ENCODE assay signal across 10 mouse cellular contexts in the genomic region with DNA sequence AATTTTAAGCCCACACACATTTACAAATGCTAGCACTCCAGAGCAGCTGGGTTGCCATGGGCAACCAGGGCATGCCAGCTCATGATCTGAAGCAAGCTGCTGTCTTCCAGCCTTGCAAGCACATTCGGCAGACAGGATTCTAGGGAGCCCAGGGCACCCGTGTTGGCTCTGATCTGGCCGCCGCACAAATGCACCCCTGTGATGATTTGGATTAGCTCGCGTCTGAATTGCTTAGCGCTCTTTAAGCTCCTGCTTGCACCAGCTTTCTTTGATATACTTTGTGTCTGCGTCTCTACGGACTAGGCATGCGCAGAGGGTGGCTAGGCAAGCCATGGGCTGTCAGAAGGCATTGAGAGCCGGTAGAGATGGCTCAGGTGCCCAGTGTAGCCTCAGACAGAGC. TPM values are rescaled to one million over a fixed set of nuclear protein-coding genes. Genes with fewer than 3 reads are reported as not detected.
DNase-seq lines count a peak whose midpoint lies in the region; ATAC-seq lines count a peak whose summit lies in the region.
"Had no signal": no experiment of that assay in that cellular context is flagged by ENCODE, and none has a peak within 500 bp of the region (broad histone marks: within the 10 kb centered on the region; RNA-seq: fewer than 3 reads in every experiment).

No protein-coding gene starts in this region.

- intact Hi-C loops in heart, postnatal 25 days (cut with DNase I), result no loop called here

- peaks cover 43% of the 10 kb centered on the region for H3K4me1 ChIP-seq in hindbrain, embryonic 15.5 days (replicated peaks)
- peaks cover 39% of the 10 kb centered on the region for H3K4me1 ChIP-seq in midbrain, embryonic 10.5 days

- DNase-seq in adrenal gland, postnatal 10 days, result peak; percentile 16
- peak; percentile 67 for DNase-seq in embryo, embryonic 11 days
- peak; percentile 84 for DNase-seq in midbrain, embryonic 10.5 days (ENCODE audit: low spot score)
- no peak for DNase-seq in kidney, postnatal 14 days
- no peak for DNase-seq in spleen, adult 12 weeks (ENCODE audit: low spot score)
- no peak for DNase-seq in lung, postnatal 4 days
- no peak for DNase-seq in heart, postnatal 25 days (ENCODE audit: low spot score)

- no peaks in the 10 kb centered on the region for H3K36me3 ChIP-seq in hindbrain, embryonic 15.5 days
- no peaks in the 10 kb centered on the region for H3K36me3 ChIP-seq in midbrain, embryonic 10.5 days

- H3K27me3 ChIP-seq in hindbrain, embryonic 15.5 days, result no peaks in the 10 kb centered on the region
- peaks cover 38% of the 10 kb centered on the region; the same call in 1 of the 2 replicates for H3K27me3 ChIP-seq in midbrain, embryonic 10.5 days (ENCODE audit: low read depth, poor library complexity, severe bottlenecking)

- H3K9ac ChIP-seq in hindbrain, embryonic 15.5 days, result peak overlapping the region; percentile 36

- ATAC-seq in hindbrain, embryonic 15.5 days (ENCODE audit: low FRiP score, low read depth), result peak; percentile 92

- H3K9me3 ChIP-seq in hindbrain, embryonic 15.5 days, result no peaks in the 10 kb centered on the region
- no peaks in the 10 kb centered on the region for H3K9me3 ChIP-seq in midbrain, embryonic 10.5 days (replicated peaks)

- peak overlapping the region; percentile 97 for H3K27ac ChIP-seq in hindbrain, embryonic 15.5 days (replicated peaks)
- peak overlapping the region; percentile 83 for H3K27ac ChIP-seq in midbrain, embryonic 10.5 days (replicated peaks)

- H3K4me3 ChIP-seq in hindbrain, embryonic 15.5 days, result peak overlapping the region; percentile 30
- peak overlapping the region; percentile 43 for H3K4me3 ChIP-seq in midbrain, embryonic 10.5 days

- peak overlapping the region; percentile 57 for H3K4me2 ChIP-seq in hindbrain, embryonic 15.5 days

- 12% methylated on average over 11 of the region's 11 CpGs for WGBS in hindbrain, embryonic 15.5 days
- 41% methylated on average over 11 of the region's 11 CpGs for WGBS in midbrain, embryonic 10.5 days

RNA-seq across cellular contexts. Expression of gene Wdr95, which starts 39.3 kb away (rescaled TPM):
- total RNA-seq in adrenal gland, postnatal 10 days (2021), result under 1 TPM in 1 of 2 experiments, not detected in 1; 0.09 TPM
- polyA plus RNA-seq in hindbrain, embryonic 15.5 days (2015; fragmentation: Nextera tagmentation; extraction: Ambion mirVana), result 0.13 and 0.43 TPM in 2 replicates
- not detected in 2 replicates for polyA plus RNA-seq in midbrain, embryonic 10.5 days (2016; fragmentation: Nextera tagmentation; extraction: Ambion mirVana)
- not detected for total RNA-seq in heart, postnatal 25 days (2021)
- total RNA-seq: MEL had no signal
- polyA plus RNA-seq: small intestine, adult 2 months had no signal

RNA-seq across cellular contexts. Expression of gene Tex26, which starts 49.7 kb away (rescaled TPM):
- total RNA-seq in adrenal gland, postnatal 10 days (2021), result under 1 TPM in 1 of 2 experiments, not detected in 1; 0.55 TPM
- 1.4 and 2.2 TPM in 2 replicates for polyA plus RNA-seq in hindbrain, embryonic 15.5 days (2015; fragmentation: Nextera tagmentation; extraction: Ambion mirVana)
- 1.0 and 1.3 TPM in 2 replicates for polyA plus RNA-seq in midbrain, embryonic 10.5 days (2016; fragmentation: Nextera tagmentation; extraction: Ambion mirVana)
- not detected for total RNA-seq in heart, postnatal 25 days (2021)
- total RNA-seq: MEL had no signal
- polyA plus RNA-seq: small intestine, adult 2 months had no signal

Comparison
In these comparisons a context has a peak if more than half of its experiments do, and no peak if none do; other contexts are left out.
1. DNase-seq: peak in adrenal gland, postnatal 10 days (single experiment), embryo, embryonic 11 days (single experiment) and midbrain, embryonic 10.5 days (single experiment); none in kidney, postnatal 14 days (single experiment), spleen, adult 12 weeks (single experiment), lung, postnatal 4 days (0 of 2) and heart, postnatal 25 days (single experiment).